Mouse (Mus musculus) cerebellum, postnatal 10 days (tissue): ENCODE data around the gene Gm11562.
"Not testable (repeated sequence)": the region's sequence is repeated elsewhere in the genome, so short reads cannot be mapped to it uniquely, and the experiment has no call there.

ENCODE experiments used
- DNase-seq, 2 experiments: peaks; one replicate each; pipeline ENCODE4 v3.0.0; 2021; ENCODE audit warnings: mixed read lengths in 2 of 2

Gm11562 gene

GRCm38 (mm10) chr11:99620335-99620734 lies at the start of gene Gm11562:
TSS of gene Gm11562 (minus strand) at chr11:99620435.
- no peak for DNase-seq

GRCm38 (mm10) chr11:99665860-99666259 lies 45.6 kb upstream of the Gm11562 start, which contains the start of gene Krtap4-6:
TSS of gene Krtap4-6 (minus strand) at chr11:99665960.
- no peak for DNase-seq

- DNase-seq, result no peak
These were observed 42.6 kb upstream of the Gm11562 start for GRCm38 (mm10) chr11:99662802-99663201.

- no peak for DNase-seq
These were observed 39.0 kb upstream of the Gm11562 start for GRCm38 (mm10) chr11:99659256-99659655.

- not testable (repeated sequence) for DNase-seq
These were observed 38.3 kb upstream of the Gm11562 start, which contains the start of gene Gm11563 for GRCm38 (mm10) chr11:99658467-99659010. TSS of gene Gm11563 (minus strand) at chr11:99658960.

- DNase-seq, result no peak
These were observed 36.8 kb upstream of the Gm11562 start for GRCm38 (mm10) chr11:99657051-99657450.

- no peak for DNase-seq
These were observed 29.9 kb upstream of the Gm11562 start, which contains the start of gene Gm11555 for GRCm38 (mm10) chr11:99650136-99650535. TSS of gene Gm11555 (minus strand) at chr11:99650236.

GRCm38 (mm10) chr11:99646444-99646843 lies 26.2 kb upstream of the Gm11562 start:
- DNase-seq, result peak; percentile 42 to 49

- no peak for DNase-seq
These were observed 24.1 kb upstream of the Gm11562 start for GRCm38 (mm10) chr11:99644351-99644750.

GRCm38 (mm10) chr11:99643635-99644139 lies 23.5 kb upstream of the Gm11562 start, which contains the start of gene Krtap4-7:
TSS of gene Krtap4-7 (minus strand) at chr11:99644089.
- DNase-seq, result not testable (repeated sequence)

- DNase-seq, result no peak
These were observed 20.7 kb upstream of the Gm11562 start for GRCm38 (mm10) chr11:99640926-99641325.

- DNase-seq, result no peak
These were observed 16.9 kb upstream of the Gm11562 start for GRCm38 (mm10) chr11:99637086-99637485.

GRCm38 (mm10) chr11:99634653-99635134 lies 14.5 kb upstream of the Gm11562 start, which contains the start of gene Krtap4-2:
TSS of gene Krtap4-2 (minus strand) at chr11:99635084.
- DNase-seq, result no peak

- DNase-seq, result no peak
These were observed 13.1 kb upstream of the Gm11562 start for GRCm38 (mm10) chr11:99633293-99633692.

GRCm38 (mm10) chr11:99630890-99631289 lies 10.7 kb upstream of the Gm11562 start:
- DNase-seq, result no peak

- no peak for DNase-seq
These were observed 7.9 kb upstream of the Gm11562 start, which contains the start of gene Krtap4-1 for GRCm38 (mm10) chr11:99628138-99628537. TSS of gene Krtap4-1 (minus strand) at chr11:99628238.

GRCm38 (mm10) chr11:99614796-99615363 lies 5.4 kb downstream of the Gm11562 start, which contains the start of gene Krtap2-4:
TSS of gene Krtap2-4 (minus strand) at chr11:99614846.
- DNase-seq, result no peak

GRCm38 (mm10) chr11:99610089-99610488 lies 10.1 kb downstream of the Gm11562 start, which contains the start of gene Gm11937:
TSS of gene Gm11937 (minus strand) at chr11:99610189.
- DNase-seq, result not testable (repeated sequence)

- peak; percentile 13 to 17 for DNase-seq
These were observed 11.1 kb downstream of the Gm11562 start for GRCm38 (mm10) chr11:99609126-99609525.

- not testable (repeated sequence) for DNase-seq
These were observed 17.0 kb downstream of the Gm11562 start, which contains the start of gene Gm11938 for GRCm38 (mm10) chr11:99603208-99603607. TSS of gene Gm11938 (minus strand) at chr11:99603308.

- DNase-seq, result not testable (repeated sequence)
These were observed 22.5 kb downstream of the Gm11562 start, which contains the start of gene Krtap9-3 for GRCm38 (mm10) chr11:99597742-99598141. TSS of gene Krtap9-3 (minus strand) at chr11:99598105.

GRCm38 (mm10) chr11:99590981-99591380 lies 29.3 kb downstream of the Gm11562 start, which contains the start of gene Krtap1-3:
TSS of gene Krtap1-3 (minus strand) at chr11:99591339.
- DNase-seq, result no peak

- no peak for DNase-seq
These were observed 35.1 kb downstream of the Gm11562 start for GRCm38 (mm10) chr11:99585096-99585495.
